Mouse (Mus musculus) embryonic fibroblast, embryonic 13.5 days (primary cell): ENCODE data around the gene Glt8d2.

Experiments used
- CTCF ChIP-seq: IDR thresholded peaks from 2 replicates; pipeline ENCODE4 v1.5.1; 2011; ENCODE audit warnings: mild to moderate bottlenecking, control low read depth, low read length, moderate library complexity, borderline replicate concordance; ENCODE audit not compliant: insufficient read depth
- POLR2A ChIP-seq: IDR thresholded peaks from 2 replicates; pipeline ENCODE4 v1.6.1; 2011; ENCODE audit warnings: low read depth, mild to moderate bottlenecking, control low read depth, low read length, moderate library complexity

DNA sequence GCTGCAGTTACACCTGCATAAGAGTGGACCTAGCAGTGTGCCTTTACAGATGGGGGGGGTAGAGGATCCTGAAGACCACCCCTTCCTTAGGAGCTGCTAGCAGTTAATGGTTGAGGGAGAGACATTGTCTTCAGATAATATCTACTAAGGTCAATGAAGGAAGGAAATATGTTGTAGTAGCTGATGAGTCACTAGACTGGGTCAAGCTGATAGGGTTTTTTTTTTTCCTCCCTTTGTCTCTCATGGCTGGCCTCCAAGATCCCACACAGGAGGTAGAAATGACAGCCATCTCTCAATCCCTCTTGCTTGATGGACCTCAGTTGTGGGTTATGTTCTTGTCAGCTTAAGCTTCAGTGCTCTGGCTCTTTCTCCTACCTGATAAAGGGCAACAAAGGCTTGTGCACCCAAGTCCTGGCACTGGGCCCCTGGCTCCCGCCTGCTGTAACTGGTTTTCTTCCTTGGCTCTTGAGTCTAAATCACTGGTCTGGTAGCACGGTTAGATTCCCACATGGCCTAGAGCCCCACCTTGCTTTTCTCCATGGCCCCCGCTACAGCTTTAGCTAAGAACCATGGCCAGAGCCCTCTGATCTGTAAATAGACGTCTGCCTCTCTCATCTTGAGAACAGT, 6.1 kb upstream of the Glt8d2 start:
- TF ChIP-seq CTCF (no peak), POLR2A (no peak)
